Mouse (Mus musculus): Measurements from ENCODE around the gene Adam21. TPM values are rescaled to one million over a fixed set of nuclear protein-coding genes. Genes with fewer than 3 reads are reported as not detected.
"Not testable (repeated sequence)": the region's sequence is repeated elsewhere in the genome, so short reads cannot be mapped to it uniquely, and the experiment has no call there.

Adam21 gene
- total RNA-seq (2021): under 1 TPM; 0.11 to 0.21 TPM

GRCm38 (mm10) chr12:81568374-81568773, at the start of gene Adam21:
Gene Adam21 (minus strand): TSS chr12:81568474.
- no peak for DNase-seq (ENCODE audit: low spot score in 2 of 2)
- intact Hi-C loops (cut with DNase I): no loop called here

- peak; percentile 26 to 85 for DNase-seq (ENCODE audit: low spot score in 2 of 2)
- intact Hi-C loops (cut with DNase I): loop anchor here (5.0 kb wide), 1 partner anchor 70 kb away; no protein-coding TSS in a partner anchor
Observed at GRCm38 (mm10) chr12:81616980-81617379, 48.7 kb upstream of the Adam21 start.

DNA sequence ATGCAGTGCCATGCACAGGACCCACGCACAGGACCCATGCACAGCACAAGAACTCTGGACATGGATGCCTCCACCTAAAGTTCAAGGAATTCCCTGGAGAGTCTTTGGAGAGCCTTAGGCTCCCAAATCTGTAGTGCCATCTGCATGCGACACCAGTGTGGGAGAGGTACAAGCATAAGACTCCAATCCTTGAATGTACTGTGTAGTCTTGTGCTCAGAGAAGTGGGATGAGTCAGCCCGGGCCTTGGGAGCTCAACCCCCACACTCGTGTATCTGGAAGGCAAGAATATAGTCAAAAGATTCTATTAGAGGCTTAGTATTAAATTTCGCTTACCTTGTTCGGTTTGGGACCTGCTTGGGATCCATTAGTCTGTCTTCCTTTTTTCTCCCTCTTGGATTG, 47.5 kb upstream of the Adam21 start:
- intact Hi-C loops (cut with DNase I): loop anchor here (5.0 kb wide), 1 partner anchor 71 kb away; no protein-coding TSS in a partner anchor

DNA sequence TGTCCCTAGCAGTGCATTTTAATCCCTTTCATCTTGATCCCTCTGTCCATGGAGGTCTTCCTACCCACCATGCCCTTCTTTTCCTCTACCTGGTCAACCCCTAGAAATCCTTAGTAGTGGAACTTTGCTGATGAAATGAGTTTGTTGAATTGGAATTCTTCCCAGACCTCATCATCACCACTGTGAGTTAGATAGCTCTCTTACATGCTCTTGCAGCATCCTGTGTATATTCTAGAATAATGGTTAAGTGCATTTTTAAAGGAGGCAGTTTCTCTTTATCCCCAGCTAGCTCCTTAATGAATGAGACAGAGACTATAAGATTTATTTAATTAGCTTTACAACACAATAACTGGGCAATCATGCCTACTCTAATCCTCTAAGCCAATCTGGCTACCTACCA, 41.2 kb upstream of the Adam21 start:
- no peak for DNase-seq (ENCODE audit: low spot score in 2 of 2)
- intact Hi-C loops (cut with DNase I): no loop called here

More for the DNA sequence above, 47.5 kb upstream of the Adam21 start:
- peak in 1 of 2 experiments; percentile 73 for DNase-seq (ENCODE audit: low spot score in 2 of 2)

GRCm38 (mm10) chr12:81604995-81605784, 36.9 kb upstream of the Adam21 start:
- no peak for DNase-seq (ENCODE audit: low spot score in 2 of 2)
- intact Hi-C loops (cut with DNase I): no loop called here

GRCm38 (mm10) chr12:81596547-81597262, 28.4 kb upstream of the Adam21 start:
- intact Hi-C loops (cut with DNase I): no loop called here
- DNase-seq (ENCODE audit: low spot score in 2 of 2): no peak

- peak; percentile 86 to 95 for DNase-seq (ENCODE audit: low spot score in 2 of 2)
- intact Hi-C loops (cut with DNase I): loop anchor here (1.0 kb wide), 2 partner anchors 63 to 111 kb away; partner anchors contain the start of genes Gm20498 and Synj2bp
Observed at GRCm38 (mm10) chr12:81594902-81595671, 26.8 kb upstream of the Adam21 start, which contains the start of gene Med6. Gene Med6 (minus strand): TSS chr12:81595008.

DNA sequence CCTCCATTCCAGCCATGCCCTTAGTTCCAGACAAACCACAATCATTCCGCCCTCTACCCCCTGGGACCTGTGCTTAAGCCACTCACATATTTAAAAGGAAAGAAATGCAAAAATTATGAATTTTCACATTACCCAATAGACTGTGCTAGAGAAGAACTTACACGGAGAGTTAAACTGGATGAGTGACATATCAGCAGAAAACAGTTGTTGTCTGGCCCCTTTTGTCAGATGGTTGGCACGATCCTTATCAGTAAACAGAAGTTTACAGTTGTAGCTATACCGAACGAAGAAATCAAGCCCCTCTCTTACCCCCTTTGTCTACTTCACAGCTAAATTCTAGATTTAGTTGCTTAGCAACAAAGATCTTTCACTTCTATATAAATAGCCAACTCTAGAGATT, 343 bp downstream of the Adam21 start:
- no peak for DNase-seq (ENCODE audit: low spot score in 2 of 2)
- intact Hi-C loops (cut with DNase I): no loop called here

- intact Hi-C loops (cut with DNase I): no loop called here
- peak in 1 of 2 experiments; percentile 56 for DNase-seq (ENCODE audit: low spot score in 2 of 2)
Observed at GRCm38 (mm10) chr12:81564173-81564572, 4.1 kb downstream of the Adam21 start.

DNA sequence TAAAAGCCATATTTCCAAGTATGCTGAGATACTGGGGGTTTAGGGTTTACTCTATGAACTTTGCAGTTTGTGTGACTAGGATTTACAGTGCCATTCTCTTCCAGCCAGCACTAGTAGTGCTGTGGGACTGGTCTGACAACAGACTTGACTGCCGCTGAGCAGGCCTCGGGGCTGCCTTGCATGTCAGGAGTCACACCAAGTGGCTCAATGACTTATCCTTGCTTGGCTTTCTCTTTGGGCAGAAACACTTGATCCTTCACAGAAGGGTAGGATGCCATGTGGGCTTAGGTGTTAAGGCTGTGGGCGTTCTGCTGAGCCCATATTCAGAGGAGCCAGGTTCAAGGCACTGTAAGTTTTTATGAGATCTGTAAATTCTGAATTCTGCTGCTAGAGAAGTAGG, 19.0 kb downstream of the Adam21 start:
- intact Hi-C loops (cut with DNase I): no loop called here

DNA sequence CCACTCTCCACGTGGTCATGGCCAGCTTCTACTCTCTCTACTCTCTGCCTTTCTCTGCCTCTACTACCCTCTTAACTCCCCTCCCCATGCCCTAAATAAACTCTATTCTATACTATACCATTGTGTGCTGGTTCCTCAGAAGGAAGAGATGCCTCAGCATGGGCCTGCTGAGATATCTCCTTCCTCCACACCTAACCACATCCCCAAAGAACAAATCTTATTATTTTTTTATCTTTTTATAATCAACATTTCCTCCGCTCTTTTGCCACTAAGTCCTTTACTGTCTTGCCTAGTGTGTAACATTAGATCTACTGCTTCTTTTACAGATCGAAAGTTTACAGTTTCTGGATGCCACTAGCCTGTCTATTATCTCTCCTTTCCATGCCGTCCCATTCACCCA, 21.1 kb downstream of the Adam21 start:
- DNase-seq (ENCODE audit: low spot score in 2 of 2): no peak
- intact Hi-C loops (cut with DNase I): no loop called here

More for the DNA sequence above, 19.0 kb downstream of the Adam21 start:
- DNase-seq (ENCODE audit: low spot score in 2 of 2): no peak

GRCm38 (mm10) chr12:81533029-81533419, 35.2 kb downstream of the Adam21 start:
- DNase-seq (ENCODE audit: low spot score in 2 of 2): no peak
- intact Hi-C loops (cut with DNase I): loop anchor here (5.0 to 10.0 kb wide), 2 partner anchors 51 to 338 kb away; no protein-coding TSS in a partner anchor

DNA sequence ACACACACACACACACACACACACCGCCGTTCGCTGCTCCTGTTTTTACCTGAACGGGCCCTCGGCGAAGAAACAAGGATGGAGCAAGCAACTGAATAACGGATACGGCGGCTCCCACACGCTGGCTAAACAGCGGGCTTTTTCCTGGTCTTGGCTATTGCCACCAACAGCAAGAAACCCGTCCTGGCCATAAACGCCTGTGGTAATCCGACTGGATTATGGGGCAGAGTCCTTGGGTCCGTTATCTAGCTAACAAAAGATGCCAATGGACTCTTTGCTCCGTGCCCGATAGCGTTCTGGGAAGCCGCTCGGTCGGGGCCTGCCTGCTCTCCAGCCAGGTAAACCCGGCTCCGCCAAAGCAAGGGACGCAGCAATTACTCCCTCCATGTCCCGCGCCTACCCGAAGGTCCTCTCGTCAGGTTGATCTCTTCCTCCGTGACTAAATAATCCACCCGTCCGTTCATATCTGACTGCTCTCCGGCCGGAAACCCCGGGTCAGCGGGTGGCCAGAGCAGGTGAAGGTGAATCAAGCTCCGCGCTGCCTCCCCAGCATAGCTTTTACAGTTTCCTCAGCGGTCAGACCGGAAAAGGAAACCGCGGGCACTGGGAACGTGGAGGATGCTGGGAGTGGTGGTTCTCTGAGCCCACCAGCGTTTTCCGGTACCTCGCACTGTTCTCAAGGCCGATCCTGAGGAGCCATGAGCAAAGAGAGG, 35.8 kb downstream of the Adam21 start, which contains the start of the genes Gm20498 and Synj2bp:
Gene Gm20498 (minus strand): TSS at position 590 of the 713 bp plus-strand sequence.
Gene Synj2bp (minus strand): TSS at position 596 of the 713 bp plus-strand sequence.
- intact Hi-C loops (cut with DNase I): loop anchor here (1.0 to 10.0 kb wide), 3 partner anchors 50 to 338 kb away; partner anchors contain the start of gene Med6
- peak; percentile 87 to 95 for DNase-seq (ENCODE audit: low spot score in 2 of 2)

DNA sequence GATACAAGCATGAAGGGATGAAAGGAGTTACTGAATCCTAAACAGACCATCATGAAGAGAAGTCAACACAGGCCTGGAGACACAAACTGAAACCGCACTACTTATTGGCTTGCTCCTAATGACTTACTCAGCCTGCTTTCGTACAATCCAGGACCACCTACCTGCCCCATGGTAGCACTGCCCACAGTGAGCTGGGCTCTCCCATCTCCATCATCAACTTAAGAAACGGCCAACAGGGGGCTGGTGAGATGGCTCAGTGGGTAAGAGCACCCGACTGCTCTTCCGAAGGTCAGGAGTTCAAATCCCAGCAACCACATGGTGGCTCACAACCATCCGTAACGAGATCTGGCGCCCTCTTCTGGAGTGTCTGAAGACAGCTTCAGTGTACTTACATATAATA, 37.7 kb downstream of the Adam21 start:
- DNase-seq (ENCODE audit: low spot score in 2 of 2): not testable (repeated sequence)
- intact Hi-C loops (cut with DNase I): loop anchor here (5.0 to 10.0 kb wide), 2 partner anchors 48 to 336 kb away; no protein-coding TSS in a partner anchor

Other genes starting within 250 kb of the Adam21 start
- 10 to 100 TPM; 17.3 to 23.8 TPM for gene Slc8a3, start 235.3 kb downstream of the Adam21 start, total RNA-seq (2021)
- gene Gm4787, start 189.0 kb downstream of the Adam21 start, total RNA-seq (2021): 1 to 10 TPM; 1.6 to 3.2 TPM
- gene Adam4, start 146.5 kb downstream of the Adam21 start, total RNA-seq (2021): 1 to 10 TPM; 2.5 to 4.1 TPM
- 10 to 100 TPM; 35.2 to 40.7 TPM for gene Cox16, start 83.3 kb downstream of the Adam21 start, total RNA-seq (2021)
- gene Gm20498, start 35.6 kb downstream of the Adam21 start, total RNA-seq (2021): 10 to 100 TPM; 40.6 to 42.3 TPM
- 10 to 100 TPM; 33.7 to 36.8 TPM for gene Synj2bp, start 35.6 kb downstream of the Adam21 start, total RNA-seq (2021)
- gene Med6, start 26.5 kb upstream of the Adam21 start, total RNA-seq (2021): 10 to 100 TPM; 24.4 to 26.9 TPM
- 10 to 100 TPM; 53.1 to 57.1 TPM for gene Ttc9, start 62.8 kb upstream of the Adam21 start, total RNA-seq (2021)
- gene Map3k9, start 212.7 kb upstream of the Adam21 start, total RNA-seq (2021): 10 to 100 TPM; 57.9 to 62.6 TPM